In the genomic region with DNA sequence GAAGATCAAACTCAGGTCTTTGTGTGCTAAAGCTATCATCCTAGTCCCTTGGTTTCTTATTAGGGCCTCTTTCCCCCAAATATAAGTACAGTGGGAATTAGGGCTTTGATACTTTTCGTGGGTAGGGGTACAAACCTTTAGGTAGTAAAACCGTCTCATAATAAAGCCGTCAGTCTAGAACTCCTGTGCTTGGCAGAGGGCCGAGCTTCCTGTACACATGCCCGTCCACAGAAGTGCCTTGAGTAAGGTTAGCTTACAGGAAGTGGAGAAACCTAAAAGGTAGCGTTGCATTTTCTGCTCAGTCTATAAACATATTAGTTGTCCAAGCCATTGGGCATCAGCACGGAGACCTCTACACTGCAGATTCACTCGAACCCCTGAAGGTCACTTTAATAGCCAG, we compare ENCODE assay signal across 30 mouse cellular contexts.
"Had no signal": no experiment of that assay in that cellular context is flagged by ENCODE, and none has a peak within 500 bp of the region (broad histone marks: within the 10 kb centered on the region; RNA-seq: fewer than 3 reads in every experiment).

No protein-coding gene starts in this region.

- ATAC-seq: liver, embryonic 12.5 days; liver, postnatal 0 days; midbrain, embryonic 13.5 days; midbrain, embryonic 15.5 days; midbrain, embryonic 16.5 days had no signal

- H3K27ac ChIP-seq: left cerebral cortex, adult 2 months; limb, embryonic 10.5 days; limb, embryonic 12.5 days; limb, embryonic 13.5 days; limb, embryonic 15.5 days; liver, embryonic 12.5 days; liver, embryonic 13.5 days; liver, embryonic 14.5 days; liver, embryonic 15.5 days; lung, embryonic 15.5 days; macrophage; midbrain, embryonic 10.5 days; midbrain, embryonic 12.5 days; midbrain, embryonic 13.5 days; midbrain, embryonic 15.5 days; neural tube, embryonic 12.5 days; neural tube, embryonic 13.5 days had no signal

- DNase-seq: left cerebral cortex, postnatal 4 days; liver; liver, embryonic 13.5 days; liver, postnatal 0 days; lung, adult 2 months; lung, embryonic 14.5 days; lung, postnatal 14 days; lung, postnatal 4 days; midbrain, embryonic 14.5 days had no signal

- H3K27me3 ChIP-seq: limb, embryonic 12.5 days; limb, embryonic 13.5 days; limb, embryonic 15.5 days; liver, embryonic 12.5 days; liver, embryonic 13.5 days; liver, embryonic 15.5 days; lung, embryonic 15.5 days; megakaryocyte, embryonic 14.5 days; midbrain, embryonic 12.5 days; midbrain, embryonic 13.5 days; midbrain, embryonic 15.5 days; neural tube, embryonic 12.5 days; neural tube, embryonic 13.5 days had no signal

- H3K4me2 ChIP-seq: limb, embryonic 12.5 days; limb, embryonic 13.5 days; limb, embryonic 15.5 days; liver, embryonic 11.5 days; liver, embryonic 12.5 days; liver, embryonic 13.5 days; liver, embryonic 15.5 days; lung, embryonic 14.5 days; lung, embryonic 15.5 days; midbrain, embryonic 11.5 days; midbrain, embryonic 12.5 days; midbrain, embryonic 13.5 days; midbrain, embryonic 15.5 days; neural tube, embryonic 12.5 days; neural tube, embryonic 13.5 days had no signal

- H3K9me3 ChIP-seq: limb, embryonic 10.5 days; limb, embryonic 12.5 days; limb, embryonic 13.5 days; limb, embryonic 15.5 days; liver, embryonic 12.5 days; liver, embryonic 13.5 days; liver, embryonic 15.5 days; lung, embryonic 15.5 days; megakaryocyte, embryonic 14.5 days; midbrain, embryonic 10.5 days; midbrain, embryonic 12.5 days; midbrain, embryonic 13.5 days; midbrain, embryonic 15.5 days; neural tube, embryonic 12.5 days; neural tube, embryonic 13.5 days had no signal

- H3K9ac ChIP-seq: limb, embryonic 12.5 days; limb, embryonic 13.5 days; limb, embryonic 15.5 days; liver, embryonic 12.5 days; liver, embryonic 13.5 days; liver, embryonic 14.5 days; liver, embryonic 15.5 days; liver, postnatal 0 days; lung, embryonic 14.5 days; lung, embryonic 15.5 days; midbrain, embryonic 12.5 days; midbrain, embryonic 13.5 days; midbrain, embryonic 15.5 days; neural tube, embryonic 12.5 days; neural tube, embryonic 13.5 days had no signal

- H3K4me1 ChIP-seq: limb, embryonic 15.5 days; liver, embryonic 12.5 days; liver, embryonic 13.5 days; liver, embryonic 15.5 days; megakaryocyte, embryonic 14.5 days had no signal

- H3K36me3 ChIP-seq: limb, embryonic 10.5 days; limb, embryonic 12.5 days; limb, embryonic 13.5 days; limb, embryonic 15.5 days; liver, embryonic 12.5 days; liver, embryonic 13.5 days; liver, embryonic 15.5 days; lung, embryonic 15.5 days; midbrain, embryonic 12.5 days; midbrain, embryonic 13.5 days; midbrain, embryonic 15.5 days; neural tube, embryonic 12.5 days; neural tube, embryonic 13.5 days had no signal

- H3K4me3 ChIP-seq: left cerebral cortex, adult 2 months; limb, embryonic 10.5 days; limb, embryonic 12.5 days; limb, embryonic 13.5 days; limb, embryonic 15.5 days; liver, embryonic 12.5 days; liver, embryonic 13.5 days; liver, embryonic 15.5 days; lung, embryonic 15.5 days; megakaryocyte, embryonic 14.5 days; midbrain, embryonic 10.5 days; midbrain, embryonic 12.5 days; midbrain, embryonic 13.5 days; midbrain, embryonic 15.5 days; myocyte; neural tube, embryonic 12.5 days; neural tube, embryonic 13.5 days had no signal
